ENCODE assay signal across 9 mouse cellular contexts in the genomic region with DNA sequence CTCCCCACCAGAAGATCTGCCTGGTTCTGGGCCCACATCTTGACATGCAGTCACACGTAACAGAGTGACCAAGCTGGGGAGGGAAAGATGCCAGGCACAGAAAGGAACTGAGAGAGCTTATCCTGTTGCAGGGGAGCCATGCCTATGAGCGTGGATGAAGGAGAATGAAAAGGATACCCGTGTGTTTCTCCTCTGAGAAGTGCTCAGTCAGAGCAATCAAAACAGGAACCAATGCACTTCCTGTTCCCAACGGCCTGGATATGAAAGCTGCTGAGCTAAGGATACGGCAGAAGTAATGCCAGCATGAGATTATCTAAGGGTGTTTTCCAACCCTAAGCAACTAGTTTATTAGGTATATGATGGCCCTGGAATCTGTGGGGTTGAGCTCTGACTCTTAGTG. TPM values are rescaled to one million over a fixed set of nuclear protein-coding genes. Genes with fewer than 3 reads are reported as not detected.
DNase-seq lines count a peak whose midpoint lies in the region; ATAC-seq and TF ChIP-seq lines count a peak whose summit lies in the region.
"Had no signal": no experiment of that assay in that cellular context is flagged by ENCODE, and none has a peak within 500 bp of the region (broad histone marks: within the 10 kb centered on the region; RNA-seq: fewer than 3 reads in every experiment).

No protein-coding gene starts in this region.

- DNase-seq in kidney, postnatal 14 days, result no peak
- DNase-seq in lung, postnatal 36 days, result peak; percentile 44
- no peak for DNase-seq in adrenal gland, postnatal 10 days
- DNase-seq in cerebellum, postnatal 36 days, result no peak
- DNase-seq in forebrain, postnatal 0 days, result no peak
- DNase-seq: layer of hippocampus, postnatal 36 days had no signal

- peaks cover 61% of the 10 kb centered on the region for H3K36me3 ChIP-seq in kidney, embryonic 16.5 days (ENCODE audit: insufficient read depth, low read length)
- H3K36me3 ChIP-seq in heart, embryonic 16.5 days (ENCODE audit: control insufficient read depth, insufficient read depth), result peaks cover 40% of the 10 kb centered on the region
- H3K36me3 ChIP-seq in forebrain, postnatal 0 days (ENCODE audit: insufficient read depth), result peaks cover 19% of the 10 kb centered on the region

- peak overlapping the region; percentile 54 for H3K27ac ChIP-seq in kidney, embryonic 16.5 days (ENCODE audit: low read length)
- H3K27ac ChIP-seq in heart, embryonic 16.5 days (ENCODE audit: low read length), result peak overlapping the region; percentile 53
- no peak overlapping the region for H3K27ac ChIP-seq in forebrain, postnatal 0 days (ENCODE audit: low read depth, low read length)

- no peaks in the 10 kb centered on the region for H3K9me3 ChIP-seq in kidney, embryonic 16.5 days (ENCODE audit: low read length)
- H3K9me3 ChIP-seq in heart, embryonic 16.5 days (replicated peaks; ENCODE audit: control insufficient read depth, low read length), result no peaks in the 10 kb centered on the region
- no peaks in the 10 kb centered on the region for H3K9me3 ChIP-seq in forebrain, postnatal 0 days (ENCODE audit: low read length)

- no peak overlapping the region for H3K9ac ChIP-seq in kidney, embryonic 16.5 days (replicated peaks; ENCODE audit: low read length)
- no peak overlapping the region for H3K9ac ChIP-seq in heart, embryonic 16.5 days (ENCODE audit: low read length)
- H3K9ac ChIP-seq in forebrain, postnatal 0 days, result no peak overlapping the region

- TF ChIP-seq CTCF in forebrain, postnatal 0 days (IDR thresholded peaks at IDR 0.05; ENCODE audit: low read depth), result no peak

- ATAC-seq in kidney, embryonic 16.5 days (ENCODE audit: low FRiP score, low TSS enrichment), result no peak
- ATAC-seq in common myeloid progenitor, adult 5-6 weeks (replicated peaks; ENCODE audit: low read depth, poor library complexity, severe bottlenecking), result peak; percentile 87
- no peak for ATAC-seq in heart, embryonic 16.5 days (replicated peaks; ENCODE audit: extremely low read depth, insufficient read depth, low FRiP score)
- ATAC-seq in forebrain, postnatal 0 days, result no peak

- no peak overlapping the region for H3K4me2 ChIP-seq in kidney, embryonic 16.5 days (replicated peaks; ENCODE audit: low read depth, low read length)
- H3K4me2 ChIP-seq in heart, embryonic 16.5 days (ENCODE audit: low read depth, low read length), result no peak overlapping the region
- H3K4me2 ChIP-seq in forebrain, postnatal 0 days (ENCODE audit: low read depth), result no peak overlapping the region

- 0 out of 2 replicates have a peak, but pooled peaks cover 3% of the 10 kb centered on the region for H3K4me1 ChIP-seq in kidney, embryonic 16.5 days (ENCODE audit: insufficient read depth, low read length)
- peaks cover 9% of the 10 kb centered on the region for H3K4me1 ChIP-seq in heart, embryonic 16.5 days (ENCODE audit: control insufficient read depth, insufficient read depth, low read length)
- H3K4me1 ChIP-seq in forebrain, postnatal 0 days (ENCODE audit: insufficient read depth), result no peaks in the 10 kb centered on the region

- no peaks in the 10 kb centered on the region for H3K27me3 ChIP-seq in kidney, embryonic 16.5 days (ENCODE audit: insufficient read depth, low read length)
- H3K27me3 ChIP-seq in heart, embryonic 16.5 days (ENCODE audit: control insufficient read depth, insufficient read depth, low read length), result no peaks in the 10 kb centered on the region
- H3K27me3 ChIP-seq in forebrain, postnatal 0 days (ENCODE audit: insufficient read depth, low read length), result no peaks in the 10 kb centered on the region

- no peak overlapping the region for H3K4me3 ChIP-seq in kidney, embryonic 16.5 days (ENCODE audit: low read length)
- H3K4me3 ChIP-seq in heart, embryonic 16.5 days (ENCODE audit: low read length), result no peak overlapping the region
- H3K4me3 ChIP-seq in forebrain, postnatal 0 days (ENCODE audit: low read depth, low read length), result no peak overlapping the region

- 43% methylated on average over 5 of the region's 5 CpGs for WGBS in kidney, embryonic 16.5 days
- WGBS in heart, embryonic 16.5 days, result 55% methylated on average over 5 of the region's 5 CpGs
- 85% methylated on average over 5 of the region's 5 CpGs for WGBS in forebrain, postnatal 0 days

RNA-seq across cellular contexts. Expression of gene Pml, which starts 17.2 kb away (rescaled TPM):
- polyA plus RNA-seq in kidney, embryonic 16.5 days (2015; fragmentation: Nextera tagmentation; extraction: Ambion mirVana), result 26.7 TPM in 2 replicates
- total RNA-seq in common myeloid progenitor, adult 5-6 weeks (2017), result 25.7 and 33.8 TPM in 2 replicates
- 11.7 and 13.8 TPM in 2 replicates for polyA plus RNA-seq in heart, embryonic 16.5 days (2015; fragmentation: Nextera tagmentation; extraction: Ambion mirVana)
- 10 to 100 TPM; 21.8 to 25.6 TPM for total RNA-seq in adrenal gland, postnatal 10 days (2021)
- 3.4 and 4.8 TPM in 2 replicates for total RNA-seq in forebrain, postnatal 0 days (2014; rRNA removed)
- 2.6 and 3.7 TPM in 2 replicates for polyA plus RNA-seq in forebrain, postnatal 0 days (2015; fragmentation: Nextera tagmentation; extraction: Ambion mirVana)

RNA-seq across cellular contexts. Expression of gene Stoml1, which starts 20.6 kb away (rescaled TPM):
- polyA plus RNA-seq in kidney, embryonic 16.5 days (2015; fragmentation: Nextera tagmentation; extraction: Ambion mirVana), result 33.8 and 35.8 TPM in 2 replicates
- 3.9 and 9.0 TPM in 2 replicates for total RNA-seq in common myeloid progenitor, adult 5-6 weeks (2017)
- 28.2 and 28.3 TPM in 2 replicates for polyA plus RNA-seq in heart, embryonic 16.5 days (2015; fragmentation: Nextera tagmentation; extraction: Ambion mirVana)
- 10 to 100 TPM; 14.6 to 22.4 TPM for total RNA-seq in adrenal gland, postnatal 10 days (2021)
- total RNA-seq in forebrain, postnatal 0 days (2014; rRNA removed), result 148 and 149 TPM in 2 replicates
- 142 and 144 TPM in 2 replicates for polyA plus RNA-seq in forebrain, postnatal 0 days (2015; fragmentation: Nextera tagmentation; extraction: Ambion mirVana)

RNA-seq across cellular contexts. Expression of gene Islr2, which starts 28.3 kb away (rescaled TPM):
- 0.17 and 0.23 TPM in 2 replicates for polyA plus RNA-seq in kidney, embryonic 16.5 days (2015; fragmentation: Nextera tagmentation; extraction: Ambion mirVana)
- not detected in 2 replicates for total RNA-seq in common myeloid progenitor, adult 5-6 weeks (2017)
- 0.07 and 0.22 TPM in 2 replicates for polyA plus RNA-seq in heart, embryonic 16.5 days (2015; fragmentation: Nextera tagmentation; extraction: Ambion mirVana)
- total RNA-seq in adrenal gland, postnatal 10 days (2021), result 10 to 100 TPM in 1 of 2 experiments, 1 to 10 TPM in 1; 5.0 to 11.0 TPM
- total RNA-seq in forebrain, postnatal 0 days (2014; rRNA removed), result 612 and 779 TPM in 2 replicates
- polyA plus RNA-seq in forebrain, postnatal 0 days (2015; fragmentation: Nextera tagmentation; extraction: Ambion mirVana), result 54.0 and 58.3 TPM in 2 replicates

RNA-seq across cellular contexts. Expression of gene Islr, which starts 28.3 kb away (rescaled TPM):
- polyA plus RNA-seq in kidney, embryonic 16.5 days (2015; fragmentation: Nextera tagmentation; extraction: Ambion mirVana), result 94.8 and 96.1 TPM in 2 replicates
- 1.4 TPM in 1 of 2 replicates, not detected in the other for total RNA-seq in common myeloid progenitor, adult 5-6 weeks (2017)
- polyA plus RNA-seq in heart, embryonic 16.5 days (2015; fragmentation: Nextera tagmentation; extraction: Ambion mirVana), result 27.5 and 27.7 TPM in 2 replicates
- total RNA-seq in adrenal gland, postnatal 10 days (2021), result 10 to 100 TPM; 46.5 to 47.1 TPM
- total RNA-seq in forebrain, postnatal 0 days (2014; rRNA removed), result 31.0 and 45.8 TPM in 2 replicates
- 27.4 and 32.2 TPM in 2 replicates for polyA plus RNA-seq in forebrain, postnatal 0 days (2015; fragmentation: Nextera tagmentation; extraction: Ambion mirVana)

Comparison
In these comparisons a context has a peak if more than half of its experiments do, and no peak if none do; other contexts are left out.
1. RNA of gene Islr2, which starts 28.3 kb away (total RNA-seq): 612 to 779 TPM in forebrain, postnatal 0 days; 5.0 to 11.0 TPM in adrenal gland, postnatal 10 days and not detected in common myeloid progenitor, adult 5-6 weeks; every median in the first group is over 10 times any median in the second.